Mouse (Mus musculus): ENCODE results near the gene Lgr4. TPM values are rescaled to one million over a fixed set of nuclear protein-coding genes. Genes with fewer than 3 reads are reported as not detected.

Lgr4 gene
- polyA plus RNA-seq, 1 experiment from 2014 or later: 10.8 TPM

DNA sequence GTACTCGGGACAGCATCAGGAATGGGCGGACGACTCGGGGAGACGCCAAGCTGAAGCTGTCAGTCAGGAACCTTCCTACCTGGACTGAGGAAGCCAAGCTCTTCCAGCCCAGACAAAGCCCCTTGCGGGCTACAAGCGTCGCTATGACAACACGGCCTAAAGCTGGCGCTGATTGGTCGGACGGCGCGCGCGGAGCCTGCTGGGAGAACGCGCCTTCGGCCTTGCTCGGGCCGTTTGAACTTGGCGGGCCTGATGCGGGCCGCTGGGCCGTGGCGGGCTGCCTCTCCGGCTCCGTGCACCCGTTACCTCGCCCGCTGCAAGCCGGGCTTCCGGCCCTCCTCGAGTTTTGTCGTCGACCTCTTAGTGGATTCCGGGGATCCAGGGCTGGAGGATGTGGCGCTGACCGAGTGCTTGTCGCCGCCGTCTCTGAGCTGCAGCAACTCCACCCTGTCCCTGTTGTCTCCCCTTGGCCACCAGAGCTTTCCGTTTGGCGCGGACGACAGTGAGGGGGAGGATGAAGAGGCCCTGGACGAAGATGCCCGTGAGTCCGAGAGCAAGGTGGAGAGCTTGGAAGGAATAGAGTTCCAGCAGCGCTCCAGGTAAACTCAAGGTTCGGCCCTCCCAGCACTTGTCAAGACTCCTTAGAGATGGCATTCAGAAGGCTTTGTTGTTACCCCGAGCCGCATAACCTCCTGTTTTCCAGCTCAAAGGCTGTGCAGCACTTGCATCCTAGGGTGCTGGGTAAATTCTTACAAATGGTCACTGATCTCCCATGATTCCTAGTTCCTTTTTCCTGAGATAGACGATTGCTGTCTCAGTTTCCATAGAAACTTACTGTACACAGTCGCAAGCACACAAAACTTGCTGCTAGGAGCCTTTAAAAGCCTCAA, 100.4 kb downstream of the Lgr4 start, which contains the start of gene Ccdc34:
Gene Ccdc34, plus strand, starts transcription at position 202 of the 890 bp plus-strand sequence.
- Histone ChIP-seq H3K4me3 (ENCODE audit: low read depth, low read length) (peak within 1 kb of the TSS; percentile 85), H3K36me3 (ENCODE audit: control insufficient read depth, insufficient read depth, low read length) (0 out of 2 replicates have a peak, but pooled peaks cover 4% of the 10 kb centered on the region), H3K27me3 (ENCODE audit: control insufficient read depth, insufficient read depth, low read length) (no peaks in the 10 kb centered on the region), H3K4me2 (ENCODE audit: low read depth, low read length) (peak within 1 kb of the TSS; percentile 86), H3K9me3 (ENCODE audit: control insufficient read depth, low read length) (no peaks in the 10 kb centered on the region), H3K4me1 (ENCODE audit: control insufficient read depth, insufficient read depth, low read length) (peaks cover 18% of the 10 kb centered on the region), H3K27ac (ENCODE audit: low read depth, low read length) (peak within 1 kb of the TSS; percentile 88), H3K9ac (replicated peaks; ENCODE audit: low read depth, low read length) (peak within 1 kb of the TSS; percentile 83)
- peak; percentile 100 for ATAC-seq (ENCODE audit: low read depth)
- under 1% methylated on average over 55 of the region's 55 CpGs for WGBS

DNA sequence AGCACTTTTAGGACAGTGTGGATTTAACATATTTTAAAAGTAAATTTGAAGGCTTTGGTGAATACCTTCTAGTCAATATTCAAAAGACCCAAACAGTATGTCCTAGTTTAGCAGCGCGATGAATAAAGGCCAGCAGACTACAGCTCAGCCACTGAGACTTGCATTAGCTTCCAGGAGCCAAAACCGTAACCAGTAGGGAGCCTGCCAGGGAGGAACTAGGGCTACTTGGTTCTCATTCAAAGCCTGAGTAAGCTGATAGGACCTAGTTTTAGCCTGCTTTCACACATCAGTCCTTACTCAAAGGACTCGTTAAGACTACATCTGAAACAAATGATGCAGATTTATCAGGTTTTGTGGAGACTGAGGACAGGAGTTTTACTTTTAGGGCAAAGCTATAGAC, 102.2 kb downstream of the Lgr4 start:
- Histone ChIP-seq H3K9ac (replicated peaks; ENCODE audit: low read depth, low read length) (no peak overlapping the region), H3K27me3 (ENCODE audit: control insufficient read depth, insufficient read depth, low read length) (no peaks in the 10 kb centered on the region), H3K4me1 (ENCODE audit: control insufficient read depth, insufficient read depth, low read length) (peaks cover 18% of the 10 kb centered on the region), H3K4me2 (ENCODE audit: low read depth, low read length) (no peak overlapping the region), H3K27ac (ENCODE audit: low read depth, low read length) (no peak overlapping the region), H3K9me3 (ENCODE audit: control insufficient read depth, low read length) (no peaks in the 10 kb centered on the region), H3K36me3 (ENCODE audit: control insufficient read depth, insufficient read depth, low read length) (0 out of 2 replicates have a peak, but pooled peaks cover 4% of the 10 kb centered on the region), H3K4me3 (ENCODE audit: low read depth, low read length) (no peak overlapping the region)
- ATAC-seq (ENCODE audit: low read depth): no peak
- 77% methylated on average over 4 of the region's 4 CpGs for WGBS

- H3K4me3 ChIP-seq (ENCODE audit: low read depth, low read length): no peak overlapping the region
- H3K9me3 ChIP-seq (ENCODE audit: control insufficient read depth, low read length): no peaks in the 10 kb centered on the region
- no peaks in the 10 kb centered on the region for H3K27me3 ChIP-seq (ENCODE audit: control insufficient read depth, insufficient read depth, low read length)
- no peak overlapping the region for H3K4me2 ChIP-seq (ENCODE audit: low read depth, low read length)
- 0 out of 2 replicates have a peak, but pooled peaks cover 4% of the 10 kb centered on the region for H3K36me3 ChIP-seq (ENCODE audit: control insufficient read depth, insufficient read depth, low read length)
- ATAC-seq (ENCODE audit: low read depth): no peak
- H3K27ac ChIP-seq (ENCODE audit: low read depth, low read length): no peak overlapping the region
- H3K9ac ChIP-seq (replicated peaks; ENCODE audit: low read depth, low read length): no peak overlapping the region
- WGBS: 91% methylated on average over 1 of the region's 1 CpGs
- H3K4me1 ChIP-seq (ENCODE audit: control insufficient read depth, insufficient read depth, low read length): peaks cover 18% of the 10 kb centered on the region
Measured at GRCm38 (mm10) chr2:110020430-110020829, 103.0 kb downstream of the Lgr4 start.

DNA sequence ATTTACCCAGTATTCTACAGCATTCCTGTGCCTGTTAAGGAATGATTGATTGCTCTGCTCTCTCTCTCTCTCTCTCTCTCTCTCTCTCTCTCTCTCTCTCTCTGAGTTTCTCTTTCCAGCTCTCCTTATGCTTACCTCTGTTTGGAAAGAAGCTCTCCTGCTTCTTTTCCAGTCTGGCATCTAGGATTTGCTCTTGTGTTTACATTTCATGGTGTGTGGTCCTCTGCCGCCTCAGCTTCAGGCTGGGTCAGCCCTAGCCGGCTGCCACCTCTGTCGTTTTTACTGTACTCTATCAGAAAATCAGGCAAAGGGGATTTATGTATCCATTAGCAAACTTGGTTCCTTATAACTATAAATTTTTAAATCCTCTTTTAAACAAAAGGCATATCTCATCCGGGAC, 118.8 kb downstream of the Lgr4 start:
- Histone ChIP-seq H3K9ac (replicated peaks; ENCODE audit: low read depth, low read length) (no peak overlapping the region), H3K36me3 (ENCODE audit: control insufficient read depth, insufficient read depth, low read length) (no peaks in the 10 kb centered on the region; the same call in 1 of the 2 replicates), H3K27me3 (ENCODE audit: control insufficient read depth, insufficient read depth, low read length) (no peaks in the 10 kb centered on the region), H3K4me3 (ENCODE audit: low read depth, low read length) (no peak overlapping the region), H3K27ac (ENCODE audit: low read depth, low read length) (no peak overlapping the region), H3K9me3 (ENCODE audit: control insufficient read depth, low read length) (no peaks in the 10 kb centered on the region), H3K4me2 (ENCODE audit: low read depth, low read length) (no peak overlapping the region), H3K4me1 (ENCODE audit: control insufficient read depth, insufficient read depth, low read length) (0 out of 2 replicates have a peak, but pooled peaks cover 3% of the 10 kb centered on the region)
- ATAC-seq (ENCODE audit: low read depth): no peak
- 46% methylated on average over 4 of the region's 4 CpGs for WGBS

DNA sequence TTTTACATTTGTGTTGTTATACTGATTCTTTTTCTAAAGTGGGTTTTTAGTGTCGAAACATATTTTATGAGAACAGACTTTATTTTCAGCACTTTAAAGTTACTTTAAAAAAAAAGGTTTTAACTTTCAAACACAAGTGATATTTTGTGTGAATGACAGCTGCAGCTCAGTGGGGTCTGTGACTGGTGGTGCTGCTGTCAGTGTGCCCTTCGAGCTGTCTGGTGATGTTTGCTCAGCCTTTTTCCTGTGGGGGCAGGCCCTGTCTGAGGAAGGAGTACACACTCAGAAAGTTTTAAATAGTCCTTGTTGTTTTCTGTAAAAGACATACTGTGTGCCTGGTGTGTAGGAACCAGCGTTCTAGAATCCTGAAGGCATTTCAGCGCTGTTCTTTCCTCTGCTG, 119.2 kb downstream of the Lgr4 start:
- Histone ChIP-seq H3K27me3 (ENCODE audit: control insufficient read depth, insufficient read depth, low read length) (no peaks in the 10 kb centered on the region), H3K4me2 (ENCODE audit: low read depth, low read length) (no peak overlapping the region), H3K4me1 (ENCODE audit: control insufficient read depth, insufficient read depth, low read length) (0 out of 2 replicates have a peak, but pooled peaks cover 3% of the 10 kb centered on the region), H3K9ac (replicated peaks; ENCODE audit: low read depth, low read length) (no peak overlapping the region), H3K36me3 (ENCODE audit: control insufficient read depth, insufficient read depth, low read length) (no peaks in the 10 kb centered on the region; the same call in 1 of the 2 replicates), H3K4me3 (ENCODE audit: low read depth, low read length) (no peak overlapping the region), H3K9me3 (ENCODE audit: control insufficient read depth, low read length) (no peaks in the 10 kb centered on the region), H3K27ac (ENCODE audit: low read depth, low read length) (no peak overlapping the region)
- ATAC-seq (ENCODE audit: low read depth): no peak
- 76% methylated on average over 4 of the region's 4 CpGs for WGBS

- Histone ChIP-seq H3K4me1 (ENCODE audit: control insufficient read depth, insufficient read depth, low read length) (0 out of 2 replicates have a peak, but pooled peaks cover 3% of the 10 kb centered on the region), H3K27me3 (ENCODE audit: control insufficient read depth, insufficient read depth, low read length) (no peaks in the 10 kb centered on the region), H3K4me3 (ENCODE audit: low read depth, low read length) (no peak overlapping the region), H3K36me3 (ENCODE audit: control insufficient read depth, insufficient read depth, low read length) (no peaks in the 10 kb centered on the region; the same call in 1 of the 2 replicates), H3K9me3 (ENCODE audit: control insufficient read depth, low read length) (no peaks in the 10 kb centered on the region), H3K4me2 (ENCODE audit: low read depth, low read length) (no peak overlapping the region), H3K27ac (ENCODE audit: low read depth, low read length) (no peak overlapping the region), H3K9ac (replicated peaks; ENCODE audit: low read depth, low read length) (no peak overlapping the region)
- no peak for ATAC-seq (ENCODE audit: low read depth)
- 88% methylated on average over 2 of the region's 2 CpGs for WGBS
Measured at GRCm38 (mm10) chr2:110037221-110037620, 119.8 kb downstream of the Lgr4 start.

GRCm38 (mm10) chr2:110038341-110038740, 120.9 kb downstream of the Lgr4 start:
- Histone ChIP-seq H3K27me3 (ENCODE audit: control insufficient read depth, insufficient read depth, low read length) (no peaks in the 10 kb centered on the region), H3K4me1 (ENCODE audit: control insufficient read depth, insufficient read depth, low read length) (0 out of 2 replicates have a peak, but pooled peaks cover 3% of the 10 kb centered on the region), H3K4me3 (ENCODE audit: low read depth, low read length) (no peak overlapping the region), H3K27ac (ENCODE audit: low read depth, low read length) (no peak overlapping the region), H3K9me3 (ENCODE audit: control insufficient read depth, low read length) (no peaks in the 10 kb centered on the region), H3K9ac (replicated peaks; ENCODE audit: low read depth, low read length) (no peak overlapping the region), H3K4me2 (ENCODE audit: low read depth, low read length) (no peak overlapping the region), H3K36me3 (ENCODE audit: control insufficient read depth, insufficient read depth, low read length) (no peaks in the 10 kb centered on the region; the same call in 1 of the 2 replicates)
- no peak for ATAC-seq (ENCODE audit: low read depth)
- 84% methylated on average over 5 of the region's 5 CpGs for WGBS

- H3K36me3 ChIP-seq (ENCODE audit: control insufficient read depth, insufficient read depth, low read length): no peaks in the 10 kb centered on the region
- H3K27me3 ChIP-seq (ENCODE audit: control insufficient read depth, insufficient read depth, low read length): no peaks in the 10 kb centered on the region
- H3K9me3 ChIP-seq (ENCODE audit: control insufficient read depth, low read length): no peaks in the 10 kb centered on the region
- H3K4me1 ChIP-seq (ENCODE audit: control insufficient read depth, insufficient read depth, low read length): no peaks in the 10 kb centered on the region
- H3K9ac ChIP-seq (replicated peaks; ENCODE audit: low read depth, low read length): no peak overlapping the region
- no peak for ATAC-seq (ENCODE audit: low read depth)
- H3K4me2 ChIP-seq (ENCODE audit: low read depth, low read length): no peak overlapping the region
- WGBS: 67% methylated on average over 5 of the region's 5 CpGs
- H3K27ac ChIP-seq (ENCODE audit: low read depth, low read length): no peak overlapping the region
- H3K4me3 ChIP-seq (ENCODE audit: low read depth, low read length): no peak overlapping the region
Measured at GRCm38 (mm10) chr2:110042861-110043760, 125.7 kb downstream of the Lgr4 start.

Data from neural tube, embryonic 14.5 days (tissue).